Mouse (Mus musculus): ENCODE results near the gene Smad9. TPM values are rescaled to one million over a fixed set of nuclear protein-coding genes. Genes with fewer than 3 reads are reported as not detected.

The Smad9 gene
- total RNA-seq (2021), result 1 to 10 TPM; 7.8 to 9.4 TPM
- long read RNA-seq, experiment 1, partial matches to known transcripts, result 0 of 1 reads
- long read RNA-seq, experiment 1, other reads (novel, unspliced or antisense), result 1 of 1 reads
- long read RNA-seq, experiment 2, result 0 reads

- peak within 1 kb of the TSS; percentile 82 for H3K27ac ChIP-seq
- intact Hi-C loops (cut with DNase I), result loop anchor here (2.0 to 5.0 kb wide), 3 partner anchors 21 to 51 kb away; partner anchors contain the start of genes Alg5, Exosc8 and Rfxap
- no peak; the same call in 1 of the 2 replicates for TF ChIP-seq CTCF (IDR thresholded peaks at IDR 0.05)
- DNase-seq (ENCODE audit: extremely low spot score in 1 of 2, low spot score in 2 of 2), result peak; percentile 64 to 68
- H3K4me3 ChIP-seq, result peak within 1 kb of the TSS; percentile 74
These were observed at the start of gene Smad9 for GRCm38 (mm10) chr3:54755145-54756041. TSS of gene Smad9 (plus strand) at chr3:54755582.

- Histone ChIP-seq H3K27ac (no peak overlapping the region), H3K4me3 (no peak overlapping the region)
- intact Hi-C loops (cut with DNase I), result no loop called here
- no peak for TF ChIP-seq CTCF (IDR thresholded peaks at IDR 0.05)
- DNase-seq (ENCODE audit: extremely low spot score in 1 of 2, low spot score in 2 of 2), result no peak
These were observed 46.4 kb upstream of the Smad9 start for GRCm38 (mm10) chr3:54708972-54709371.

- intact Hi-C loops (cut with DNase I), result no loop called here
- TF ChIP-seq CTCF (IDR thresholded peaks at IDR 0.05), result no peak
- H3K4me3 ChIP-seq, result no peak within 1 kb of the TSS
- no peak for DNase-seq (ENCODE audit: extremely low spot score in 1 of 2, low spot score in 2 of 2)
- no peak within 1 kb of the TSS for H3K27ac ChIP-seq
These were observed 41.1 kb upstream of the Smad9 start, which contains the start of gene Gm21958 for GRCm38 (mm10) chr3:54714253-54714652. TSS of gene Gm21958 (minus strand) at chr3:54714353.

DNA sequence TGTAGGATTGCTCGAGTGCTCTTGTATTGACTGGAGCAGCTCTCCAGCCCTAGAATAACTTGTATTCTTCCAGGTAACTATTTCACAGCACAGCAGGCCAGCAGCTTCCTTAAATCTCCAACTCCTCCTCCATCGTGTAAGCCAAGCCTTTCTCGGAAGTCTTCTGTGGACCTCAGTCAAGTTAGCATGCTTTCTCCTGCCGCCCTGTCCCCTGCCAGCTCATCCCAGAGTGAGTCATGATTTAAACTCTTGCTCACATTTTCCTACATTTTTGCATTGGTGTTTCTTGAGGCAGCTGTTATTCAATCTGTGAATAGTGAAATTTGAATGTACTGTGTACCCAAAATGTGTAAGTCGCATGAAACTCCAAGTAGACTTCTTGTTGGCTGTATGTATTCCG lies 39.9 kb upstream of the Smad9 start:
- intact Hi-C loops (cut with DNase I), result no loop called here
- no peak for TF ChIP-seq CTCF (IDR thresholded peaks at IDR 0.05)
- DNase-seq (ENCODE audit: extremely low spot score in 1 of 2, low spot score in 2 of 2), result peak; percentile 29 to 33
- Histone ChIP-seq H3K27ac (no peak overlapping the region), H3K4me3 (no peak overlapping the region)

GRCm38 (mm10) chr3:54717348-54717747 lies 38.0 kb upstream of the Smad9 start:
- intact Hi-C loops (cut with DNase I), result no loop called here
- Histone ChIP-seq H3K27ac (no peak overlapping the region; the same call in 1 of the 2 replicates), H3K4me3 (no peak overlapping the region)
- no peak for TF ChIP-seq CTCF (IDR thresholded peaks at IDR 0.05)
- no peak for DNase-seq (ENCODE audit: extremely low spot score in 1 of 2, low spot score in 2 of 2)

- no peak for TF ChIP-seq CTCF (IDR thresholded peaks at IDR 0.05)
- no peak for DNase-seq (ENCODE audit: extremely low spot score in 1 of 2, low spot score in 2 of 2)
These were observed 36.4 kb upstream of the Smad9 start for GRCm38 (mm10) chr3:54718947-54719346.

GRCm38 (mm10) chr3:54723741-54724500 lies 31.5 kb upstream of the Smad9 start:
- intact Hi-C loops (cut with DNase I), result no loop called here
- TF ChIP-seq CTCF (IDR thresholded peaks at IDR 0.05), result no peak
- no peak for DNase-seq (ENCODE audit: extremely low spot score in 1 of 2, low spot score in 2 of 2)
- H3K4me3 ChIP-seq, result no peak overlapping the region
- H3K27ac ChIP-seq, result no peak overlapping the region

More at GRCm38 (mm10) chr3:54718947-54719346, 36.4 kb upstream of the Smad9 start:
- H3K27ac ChIP-seq, result no peak overlapping the region
- H3K4me3 ChIP-seq, result no peak overlapping the region
- intact Hi-C loops (cut with DNase I), result no loop called here

DNA sequence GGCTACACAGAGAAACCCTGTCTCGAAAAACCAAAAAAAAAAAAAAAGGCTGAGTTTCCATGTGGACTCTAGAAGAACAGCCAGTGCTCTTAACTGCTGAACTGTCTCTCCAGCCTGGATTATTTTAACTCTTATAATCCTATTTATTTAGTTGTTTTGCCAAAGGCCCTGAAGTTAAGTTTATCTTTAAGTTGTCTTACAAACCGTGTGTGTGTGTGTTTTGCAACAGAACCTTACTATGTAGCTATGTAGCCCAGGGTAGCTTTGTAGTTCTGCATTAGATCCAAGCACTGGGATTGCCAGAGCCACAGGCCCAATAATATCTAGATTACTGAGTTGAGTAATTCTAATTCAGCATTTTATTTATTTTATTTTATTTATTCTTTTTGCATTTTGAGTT lies 30.0 kb upstream of the Smad9 start:
- TF ChIP-seq CTCF (IDR thresholded peaks at IDR 0.05), result no peak
- Histone ChIP-seq H3K4me3 (no peak overlapping the region), H3K27ac (no peak overlapping the region)
- intact Hi-C loops (cut with DNase I), result no loop called here
- no peak for DNase-seq (ENCODE audit: extremely low spot score in 1 of 2, low spot score in 2 of 2)

DNA sequence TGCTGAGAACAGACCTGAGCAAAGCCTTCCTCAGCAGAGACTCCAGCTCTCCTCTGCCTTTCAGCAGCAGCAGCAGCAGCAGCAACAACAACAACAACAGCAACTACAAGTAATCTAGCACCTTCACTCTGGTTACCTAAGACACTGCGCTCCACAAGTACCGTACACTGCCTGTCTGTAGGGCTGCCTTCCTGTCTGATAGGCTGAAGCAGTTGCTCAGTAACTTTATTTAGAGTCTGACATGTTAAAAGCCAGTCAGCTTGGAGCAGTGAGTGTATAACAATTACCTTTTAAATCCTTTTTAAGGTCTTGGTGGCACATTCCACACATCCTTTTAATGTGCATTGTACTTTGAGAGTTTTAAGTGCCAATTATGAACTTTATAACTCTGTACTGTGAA lies 27.8 kb upstream of the Smad9 start:
- TF ChIP-seq CTCF (IDR thresholded peaks at IDR 0.05), result no peak
- intact Hi-C loops (cut with DNase I), result no loop called here
- no peak for DNase-seq (ENCODE audit: extremely low spot score in 1 of 2, low spot score in 2 of 2)
- no peak overlapping the region for H3K27ac ChIP-seq
- no peak overlapping the region for H3K4me3 ChIP-seq

DNA sequence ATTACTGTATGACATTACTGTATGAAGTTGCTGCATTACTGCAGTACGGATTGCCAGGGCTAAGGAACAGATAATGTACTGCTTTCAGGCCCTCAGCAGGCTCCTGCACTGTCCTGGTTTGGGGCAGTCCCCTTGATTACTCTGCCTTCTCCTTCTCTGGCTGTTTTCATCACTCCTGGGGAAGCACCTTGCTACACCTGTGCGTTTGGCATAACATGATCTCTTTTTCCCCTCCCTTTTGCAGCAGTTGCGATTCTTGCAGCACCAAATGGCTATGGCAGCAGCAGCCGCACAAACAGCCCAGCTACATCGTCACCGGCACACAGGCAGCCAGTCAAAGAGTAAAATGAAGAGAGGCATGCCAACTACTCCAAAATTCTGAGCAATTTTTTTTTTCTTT lies 27.3 kb upstream of the Smad9 start:
- intact Hi-C loops (cut with DNase I), result no loop called here
- no peak for TF ChIP-seq CTCF (IDR thresholded peaks at IDR 0.05)
- DNase-seq (ENCODE audit: extremely low spot score in 1 of 2, low spot score in 2 of 2), result no peak
- no peak overlapping the region for H3K4me3 ChIP-seq
- H3K27ac ChIP-seq, result no peak overlapping the region

GRCm38 (mm10) chr3:54731626-54732150 lies 23.7 kb upstream of the Smad9 start:
- intact Hi-C loops (cut with DNase I), result no loop called here
- TF ChIP-seq CTCF (IDR thresholded peaks at IDR 0.05), result no peak

GRCm38 (mm10) chr3:54732371-54732770 lies 23.0 kb upstream of the Smad9 start:
- no peak for DNase-seq (ENCODE audit: extremely low spot score in 1 of 2, low spot score in 2 of 2)
- TF ChIP-seq CTCF (IDR thresholded peaks at IDR 0.05), result no peak
- intact Hi-C loops (cut with DNase I), result no loop called here
- H3K4me3 ChIP-seq, result no peak overlapping the region
- H3K27ac ChIP-seq, result no peak overlapping the region

More at GRCm38 (mm10) chr3:54731626-54732150, 23.7 kb upstream of the Smad9 start:
- Histone ChIP-seq H3K27ac (no peak overlapping the region), H3K4me3 (no peak overlapping the region)
- no peak for DNase-seq (ENCODE audit: extremely low spot score in 1 of 2, low spot score in 2 of 2)
